Mouse (Mus musculus) C2C12 (cell line): ENCODE results near the gene Zdhhc5. TPM values are rescaled to one million over a fixed set of nuclear protein-coding genes. Genes with fewer than 3 reads are reported as not detected.
"Not testable (repeated sequence)": the region's sequence is repeated elsewhere in the genome, so short reads cannot be mapped to it uniquely, and the experiment has no call there.

Experiments
- H3K27me3 ChIP-seq: one replicate; pipeline ENCODE4 v1.6.1; 2011; ENCODE audit not compliant: control insufficient read depth, insufficient read depth, insufficient read length
- H3K36me3 ChIP-seq: one replicate; pipeline ENCODE4 v1.6.1; 2011; ENCODE audit not compliant: control insufficient read depth, insufficient read depth
- H3K4me3 ChIP-seq: one replicate; pipeline ENCODE4 v1.5.1; 2011; ENCODE audit warnings: mild to moderate bottlenecking, control low read depth; ENCODE audit not compliant: poor library complexity, insufficient read depth, severe bottlenecking
- H3K79me2 ChIP-seq: one replicate; pipeline ENCODE4 v1.6.1; 2011; ENCODE audit not compliant: control insufficient read depth, insufficient read depth
- H3K79me3 ChIP-seq: one replicate; pipeline ENCODE4 v1.6.1; 2011; ENCODE audit warnings: low read depth, control low read depth
- H3ac ChIP-seq: one replicate; pipeline ENCODE3; 2011; ENCODE audit warnings: low read depth; ENCODE audit not compliant: control insufficient read depth, insufficient read length
- CEBPB ChIP-seq: IDR thresholded peaks from one replicate; pipeline ENCODE4 v1.6.1; 2011; ENCODE audit warnings: low read depth, mild to moderate bottlenecking, control low read depth, moderate library complexity
- CTCF ChIP-seq: IDR thresholded peaks from one replicate; pipeline ENCODE4 v1.5.1; 2011; ENCODE audit not compliant: control insufficient read depth, insufficient read depth, insufficient read length
- FOSL1 ChIP-seq: IDR thresholded peaks from one replicate; pipeline ENCODE4 v1.8.0; 2011; ENCODE audit warnings: mild to moderate bottlenecking, low read length; ENCODE audit not compliant: poor library complexity, insufficient read depth, severe bottlenecking
- MAX ChIP-seq: IDR thresholded peaks from one replicate; pipeline ENCODE4 v1.6.1; 2011; ENCODE audit warnings: mild to moderate bottlenecking, control low read depth
- MYOD1 ChIP-seq: IDR thresholded peaks from one replicate; pipeline ENCODE4 v1.6.1; 2011; ENCODE audit warnings: low read depth; ENCODE audit not compliant: control insufficient read depth, insufficient read length
- MYOG ChIP-seq: IDR thresholded peaks from one replicate; pipeline ENCODE4 v1.6.1; 2011; ENCODE audit not compliant: control insufficient read depth, insufficient read length; ENCODE audit errors: extremely low read depth
- USF1 ChIP-seq: IDR thresholded peaks from one replicate; pipeline ENCODE4 v1.6.1; 2011; ENCODE audit warnings: low read depth, mild to moderate bottlenecking, control low read depth, moderate library complexity
- polyA plus RNA-seq: library from polyadenylated mRNA; unstranded; fragments of >200 nt; fragmentation: generic; extraction: Trizol; gene quantifications from one replicate; pipeline ENCODE4 v1.2.1, GENCODE M21; 2012; ENCODE audit warnings: missing spikeins

The Zdhhc5 gene
- polyA plus RNA-seq, 1 experiment, result 35.4 TPM

GRCm38 (mm10) chr2:84677968-84678880 is 36.8 kb downstream of the Zdhhc5 start, which contains the start of the genes Gm28635 and Med19:
TSS of gene Gm28635 (minus strand) at chr2:84678041.
TSS of gene Med19 (plus strand) at chr2:84678402.
- Histone ChIP-seq H3K36me3 (peaks cover 28% of the 10 kb centered on the region), H3K79me3 (peaks cover 25% of the 10 kb centered on the region), H3ac (peak within 1 kb of the TSS; percentile 79), H3K27me3 (no peaks in the 10 kb centered on the region), H3K79me2 (peaks cover 47% of the 10 kb centered on the region), H3K4me3 (peak within 1 kb of the TSS; percentile 98)
- no peak for TF ChIP-seq MYOD1
- TF ChIP-seq CTCF, result no peak
- TF ChIP-seq MYOG, result no peak
- TF ChIP-seq MAX, result no peak
- TF ChIP-seq USF1, result no peak
- TF ChIP-seq CEBPB, result no peak
- no peak for TF ChIP-seq FOSL1

- peaks cover 47% of the 10 kb centered on the region for H3K79me2 ChIP-seq
- H3ac ChIP-seq, result peak overlapping the region; percentile 76
- H3K36me3 ChIP-seq, result peaks cover 34% of the 10 kb centered on the region
- H3K27me3 ChIP-seq, result no peaks in the 10 kb centered on the region
- H3K79me3 ChIP-seq, result peaks cover 25% of the 10 kb centered on the region
- TF ChIP-seq MYOD1 (no peak), FOSL1 (no peak), USF1 (no peak), CEBPB (no peak), CTCF (peak; percentile 28), MAX (no peak)
- peak overlapping the region; percentile 98 for H3K4me3 ChIP-seq
These were observed 37.6 kb downstream of the Zdhhc5 start for GRCm38 (mm10) chr2:84677270-84677967.

- not testable (repeated sequence) for H3ac ChIP-seq, H3K27me3 ChIP-seq, H3K4me3 ChIP-seq
- H3K36me3 ChIP-seq, result peaks cover 56% of the 10 kb centered on the region
- peaks cover 19% of the 10 kb centered on the region for H3K79me3 ChIP-seq
- peaks cover 36% of the 10 kb centered on the region for H3K79me2 ChIP-seq
These were observed 43.4 kb downstream of the Zdhhc5 start for GRCm38 (mm10) chr2:84671535-84671934.

- Histone ChIP-seq H3K36me3 (peaks cover 53% of the 10 kb centered on the region), H3ac (peak within 1 kb of the TSS; percentile 81), H3K79me3 (peaks cover 19% of the 10 kb centered on the region), H3K79me2 (peaks cover 32% of the 10 kb centered on the region), H3K4me3 (peak within 1 kb of the TSS; percentile 99), H3K27me3 (no peaks in the 10 kb centered on the region)
- no peak for TF ChIP-seq CEBPB
- peak; percentile 99 for TF ChIP-seq USF1
These were observed 44.4 kb downstream of the Zdhhc5 start, which contains the start of gene Selenoh for GRCm38 (mm10) chr2:84670569-84670933. TSS of gene Selenoh (minus strand) at chr2:84670770.

GRCm38 (mm10) chr2:84669828-84670568 is 45.0 kb downstream of the Zdhhc5 start:
- H3K79me2 ChIP-seq, result peaks cover 32% of the 10 kb centered on the region
- peaks cover 47% of the 10 kb centered on the region for H3K36me3 ChIP-seq
- peaks cover 19% of the 10 kb centered on the region for H3K79me3 ChIP-seq
- H3K4me3 ChIP-seq, result peak overlapping the region; percentile 99
- TF ChIP-seq MAX (peak; percentile 8), CTCF (no peak), CEBPB (no peak), MYOD1 (no peak)
- no peaks in the 10 kb centered on the region for H3K27me3 ChIP-seq
- peak overlapping the region; percentile 81 for H3ac ChIP-seq

GRCm38 (mm10) chr2:84666081-84666480 is 48.9 kb downstream of the Zdhhc5 start:
- no peaks in the 10 kb centered on the region for H3K27me3 ChIP-seq
- H3K36me3 ChIP-seq, result peaks cover 21% of the 10 kb centered on the region
- no peak for TF ChIP-seq USF1
- TF ChIP-seq FOSL1, result no peak
- no peak for TF ChIP-seq CEBPB
- TF ChIP-seq MYOD1, result no peak
- no peak for TF ChIP-seq CTCF
- TF ChIP-seq MAX, result no peak
- no peak for TF ChIP-seq MYOG
- peaks cover 19% of the 10 kb centered on the region for H3K79me3 ChIP-seq
- no peak overlapping the region for H3K4me3 ChIP-seq
- no peak overlapping the region for H3ac ChIP-seq
- peaks cover 29% of the 10 kb centered on the region for H3K79me2 ChIP-seq
